Mouse (Mus musculus) small intestine, adult 2 months (tissue): Measurements from ENCODE around the gene Vmn2r98.
"Not testable (repeated sequence)": the region's sequence is repeated elsewhere in the genome, so short reads cannot be mapped to it uniquely, and the experiment has no call there.

Experiments used
- CTCF ChIP-seq: fragments of 200-500 bp; IDR thresholded peaks from 2 replicates; pipeline ENCODE4 v1.5.1; 2012; ENCODE audit warnings: low read depth, mild to moderate bottlenecking, control low read depth, inconsistent platforms, low read length, moderate library complexity, mixed read lengths; ENCODE audit not compliant: insufficient replicate concordance, insufficient read length; ENCODE audit errors: extremely low read depth
- POLR2A ChIP-seq: fragments of 200-500 bp; IDR thresholded peaks from 2 replicates; pipeline ENCODE4 v1.6.1; 2012; ENCODE audit warnings: low read depth, mild to moderate bottlenecking, control low read depth, inconsistent platforms, low read length, moderate library complexity

GRCm38 (mm10) chr17:19053160-19053559 is at the start of gene Vmn2r98:
- not testable (repeated sequence) for TF ChIP-seq POLR2A, CTCF
